Mouse (Mus musculus) lung, postnatal 14 days (tissue): ENCODE results near the gene Ddx27.
"Not testable (repeated sequence)": the region's sequence is repeated elsewhere in the genome, so short reads cannot be mapped to it uniquely, and the experiment has no call there.

ENCODE experiments used
- DNase-seq: peaks from one replicate; pipeline ENCODE4 v3.0.0; 2021

Gene Ddx27

GRCm38 (mm10) chr2:167014702-167015381, at the start of gene Ddx27:
Gene Ddx27, plus strand, starts transcription at chr2:167015193.
- DNase-seq, result peak; percentile 93

DNA sequence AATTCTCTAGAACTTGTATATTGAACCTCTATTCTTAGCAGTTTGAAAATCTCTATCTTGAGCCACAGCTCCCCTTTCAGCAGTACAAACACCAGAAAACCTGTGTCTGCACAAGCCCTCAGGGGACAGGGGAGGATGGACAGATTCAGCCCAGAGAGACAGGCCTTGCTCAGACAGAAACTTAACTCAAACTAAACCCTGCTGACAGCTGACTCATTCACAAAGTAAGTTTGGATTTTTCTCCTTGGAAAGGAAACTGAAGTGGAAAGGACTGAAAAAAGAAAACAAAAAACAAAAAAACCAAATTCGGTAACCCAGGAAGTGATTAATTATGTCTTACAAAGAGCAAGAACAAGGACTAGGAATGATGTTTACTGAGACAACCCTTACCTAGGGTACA, 41.8 kb upstream of the Ddx27 start:
- no peak for DNase-seq

DNA sequence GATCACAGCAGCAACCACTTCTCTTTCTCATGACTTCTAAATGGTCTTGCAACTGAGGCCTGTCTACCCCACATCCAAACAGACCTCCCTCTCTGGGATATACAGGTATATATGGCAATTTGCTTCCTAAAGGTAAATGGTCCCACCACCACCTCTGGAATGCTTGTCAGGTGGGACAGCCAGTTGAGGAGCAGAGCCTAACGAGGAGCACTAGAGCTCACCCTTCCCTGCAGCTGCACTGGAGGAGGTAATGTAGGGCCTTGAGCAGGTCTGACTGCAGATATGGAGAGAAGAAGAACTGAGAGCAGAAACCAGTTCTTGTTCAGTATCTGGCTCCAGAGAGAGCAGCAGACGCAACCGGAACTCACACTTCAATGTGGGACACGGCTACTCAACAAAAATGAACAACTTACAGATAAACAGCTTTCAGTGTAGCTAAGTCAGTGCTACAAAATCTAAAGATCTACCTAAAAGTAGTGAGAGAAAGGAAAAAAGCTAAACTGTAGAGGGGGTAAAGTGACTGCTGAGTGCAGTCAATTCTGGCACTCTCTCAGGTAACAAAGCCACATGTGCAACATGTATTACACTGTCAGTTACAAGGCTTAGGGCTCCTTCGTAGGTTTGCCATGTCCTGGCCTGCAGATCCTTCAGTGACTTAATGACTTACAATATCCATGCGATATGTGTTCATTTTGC, 40.7 kb upstream of the Ddx27 start:
- DNase-seq, result no peak

- DNase-seq, result peak; percentile 4
Measured at GRCm38 (mm10) chr2:166976356-166976755, 38.6 kb upstream of the Ddx27 start.

- no peak for DNase-seq
Measured at GRCm38 (mm10) chr2:166977490-166977889, 37.5 kb upstream of the Ddx27 start.

DNA sequence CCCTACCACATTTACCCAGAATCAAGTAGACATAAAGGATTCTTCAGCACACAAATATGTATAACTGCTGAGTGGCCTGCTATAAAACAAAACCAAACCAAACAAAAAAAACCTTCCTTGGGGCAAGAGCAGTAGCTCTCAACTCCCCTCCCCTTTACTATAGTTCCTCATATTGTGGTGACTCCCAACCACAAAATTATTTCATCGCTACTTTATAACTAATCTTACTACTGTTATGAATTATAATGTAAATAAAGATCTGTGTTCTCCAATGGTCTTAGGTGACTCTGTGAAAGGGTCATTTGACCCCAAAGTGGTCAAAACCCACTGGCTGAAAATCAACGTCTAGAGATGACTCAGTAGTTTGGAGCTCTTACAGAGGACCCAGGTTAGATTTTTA, 34.8 kb upstream of the Ddx27 start:
- DNase-seq, result no peak

DNA sequence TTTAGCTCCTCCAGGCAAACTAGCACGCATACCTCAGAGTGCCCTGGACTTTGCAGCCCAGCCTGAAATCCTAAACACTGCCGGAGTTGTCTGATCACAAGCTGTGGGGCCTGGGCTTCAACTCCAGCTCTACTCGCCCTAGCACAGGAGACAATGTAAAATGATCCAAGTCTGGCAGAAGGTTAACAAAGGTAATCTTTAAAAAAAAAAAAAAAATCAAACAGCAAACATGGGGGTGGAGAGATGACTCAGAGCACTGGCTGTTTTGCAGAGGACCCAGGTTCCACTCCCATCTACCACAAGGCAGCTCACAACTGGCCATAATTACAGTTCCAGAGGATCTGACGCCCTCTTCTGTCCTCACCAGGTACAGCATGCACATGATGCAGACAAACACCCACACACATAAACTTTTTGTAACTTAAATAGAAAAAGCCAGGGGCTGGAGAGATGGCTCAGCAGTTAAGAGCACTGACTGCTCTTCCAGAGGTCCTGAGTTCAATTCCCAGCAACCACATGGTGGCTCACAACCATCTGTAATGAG, 31.6 kb upstream of the Ddx27 start:
- DNase-seq, result no peak

DNA sequence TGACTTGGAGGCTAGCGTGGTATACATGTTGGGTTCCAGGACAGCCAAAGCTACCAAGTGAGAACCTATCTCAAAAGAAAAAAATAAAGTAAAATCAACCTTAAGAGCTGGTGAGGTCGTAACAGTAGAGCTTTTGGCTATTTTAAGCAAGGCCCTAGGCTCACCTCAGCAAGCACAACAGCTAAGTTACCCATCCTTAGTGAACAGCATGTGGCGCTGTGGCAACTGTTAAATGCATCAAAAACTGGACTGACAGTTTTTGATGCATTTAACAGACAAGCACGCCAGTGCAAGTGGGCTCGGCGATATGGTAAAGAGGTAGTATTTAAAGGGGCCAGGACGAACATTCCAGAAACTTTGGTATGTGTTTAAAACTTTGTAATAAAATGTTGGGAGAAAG, 24.1 kb upstream of the Ddx27 start:
- no peak for DNase-seq

DNA sequence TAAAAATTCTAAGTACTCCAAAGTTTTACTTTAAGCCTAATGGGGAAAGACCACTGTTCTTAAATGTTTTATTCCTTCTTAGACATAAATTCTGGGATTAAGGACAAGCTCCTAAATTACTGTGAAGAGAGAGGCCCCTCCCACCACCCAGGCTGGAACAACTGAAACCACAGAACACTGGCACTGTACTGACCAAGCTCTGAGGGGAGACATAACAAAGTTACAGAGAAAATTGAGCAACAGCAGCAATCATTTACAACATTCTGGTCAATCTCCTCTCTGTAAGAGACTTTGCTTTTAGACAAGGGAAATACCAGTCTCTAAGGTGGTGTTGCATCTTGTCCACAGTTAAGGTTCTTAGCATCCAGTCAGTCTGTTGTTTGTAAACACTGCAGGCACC, 23.0 kb upstream of the Ddx27 start:
- no peak for DNase-seq

DNA sequence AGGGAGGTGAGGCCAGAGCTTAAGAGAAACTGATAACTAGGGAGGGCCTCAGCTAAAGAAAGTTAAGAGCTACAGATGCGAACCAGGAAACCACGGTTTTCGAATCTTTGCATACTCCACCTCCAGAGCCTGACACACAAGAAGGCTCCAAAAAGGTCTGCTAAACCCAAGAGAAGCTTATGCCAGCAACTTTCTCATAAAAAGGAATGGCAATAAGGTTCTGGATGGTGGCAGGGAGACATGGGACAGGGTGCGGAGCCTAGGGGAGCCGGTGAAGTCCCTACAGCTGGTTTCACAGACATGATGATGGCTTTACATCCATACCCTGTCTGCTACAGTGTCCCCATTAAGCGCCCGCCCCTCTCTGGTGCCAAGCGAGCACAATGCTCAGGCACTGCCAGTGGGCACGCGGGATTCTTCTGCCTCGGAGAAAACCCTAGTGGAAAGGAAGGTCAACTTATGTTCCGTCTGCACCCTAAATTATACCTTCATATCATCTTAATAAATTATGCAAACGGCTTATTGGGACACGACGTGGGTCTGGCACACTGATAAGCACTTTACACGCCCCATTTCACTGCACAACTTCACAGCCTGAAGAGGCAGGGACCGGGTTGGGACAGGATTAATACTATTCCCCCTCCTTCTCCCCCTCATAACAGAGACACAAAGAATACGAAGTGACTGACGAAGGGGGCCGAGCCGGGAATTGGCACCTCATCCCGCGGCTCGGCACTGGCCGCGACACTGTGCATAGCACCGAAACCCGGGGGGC, 19.8 kb upstream of the Ddx27 start:
- DNase-seq, result no peak

- peak; percentile 96 for DNase-seq
Measured at GRCm38 (mm10) chr2:166995796-166996532, 19.0 kb upstream of the Ddx27 start, which contains the start of gene Stau1. Gene Stau1, minus strand, starts transcription at chr2:166996299.

GRCm38 (mm10) chr2:166996533-166996894, 18.5 kb upstream of the Ddx27 start:
- DNase-seq, result no peak

DNA sequence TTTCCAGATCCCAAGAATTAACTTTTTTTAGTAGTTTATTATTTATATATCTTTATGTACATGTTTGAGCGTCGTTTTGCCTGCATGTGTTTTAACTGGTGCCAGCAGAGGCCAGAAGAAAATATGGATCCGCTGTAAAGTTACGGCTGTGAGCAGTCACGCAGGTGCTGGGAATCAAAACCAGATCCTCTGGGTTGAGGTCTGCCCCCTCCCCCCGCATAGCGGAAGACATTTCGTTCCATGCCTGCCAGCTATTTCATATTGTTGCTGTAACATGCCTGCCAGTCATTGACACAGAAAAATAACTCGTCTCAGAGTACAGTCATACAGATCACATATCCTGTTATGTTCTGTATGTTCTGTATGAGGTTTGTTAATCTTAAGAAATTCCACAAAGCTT, 13.5 kb upstream of the Ddx27 start:
- no peak for DNase-seq

DNA sequence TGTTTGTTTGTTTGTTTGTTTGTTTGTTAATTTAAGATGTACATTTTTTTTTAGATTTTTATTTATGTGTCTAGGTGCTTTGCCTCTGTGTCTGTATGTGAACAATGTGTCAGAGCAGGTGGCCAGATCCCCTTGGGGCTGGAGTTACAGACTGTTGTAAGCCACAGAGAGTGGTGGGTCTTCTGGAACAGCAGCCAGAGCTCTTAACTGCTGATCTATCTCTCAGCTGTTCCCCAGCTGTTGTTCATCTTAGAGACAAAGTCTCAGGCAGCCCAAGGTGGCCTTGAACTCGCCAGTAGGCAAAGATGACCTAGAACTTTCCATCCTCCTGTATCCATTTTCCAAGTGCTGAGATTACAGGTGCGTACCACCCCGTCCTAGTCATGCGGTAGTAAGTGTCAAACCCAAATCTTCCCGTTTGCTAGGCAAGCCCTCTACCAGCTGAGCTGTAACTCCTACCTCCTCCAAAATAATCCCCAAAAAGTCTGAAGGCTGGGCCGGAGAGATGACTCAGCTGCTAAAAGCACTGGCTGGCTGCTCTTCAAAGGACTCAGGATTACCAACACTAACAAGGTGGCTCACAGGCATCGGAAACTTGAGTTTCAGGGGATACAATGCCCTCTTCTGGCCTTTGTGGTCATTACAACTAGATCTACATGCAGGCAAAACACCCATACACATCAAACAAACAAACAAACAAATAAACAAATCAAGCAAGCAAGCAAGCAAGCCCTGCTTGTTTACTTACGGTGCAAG, 10.7 kb upstream of the Ddx27 start:
- DNase-seq, result peak; percentile 82

DNA sequence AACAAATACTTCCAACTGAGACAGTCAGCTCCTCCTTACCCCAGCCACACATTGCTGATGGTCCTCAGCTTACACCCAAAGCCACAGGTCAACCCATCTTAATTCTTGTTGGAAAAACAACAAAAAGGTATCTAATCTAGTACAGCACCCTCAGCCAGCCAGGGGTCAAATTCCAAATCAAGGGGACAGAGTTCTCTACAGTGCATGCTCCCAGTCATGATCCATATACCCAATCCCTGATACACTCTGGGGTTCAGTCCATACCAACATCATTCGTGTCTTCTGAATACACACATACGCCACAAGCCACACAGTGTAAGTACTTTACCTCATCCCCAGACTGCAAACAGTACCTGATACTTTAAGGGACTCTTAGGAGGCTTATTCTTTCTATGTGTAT, 8.6 kb upstream of the Ddx27 start:
- no peak for DNase-seq

- DNase-seq, result no peak
Measured at GRCm38 (mm10) chr2:167007001-167007491, 7.9 kb upstream of the Ddx27 start.

DNA sequence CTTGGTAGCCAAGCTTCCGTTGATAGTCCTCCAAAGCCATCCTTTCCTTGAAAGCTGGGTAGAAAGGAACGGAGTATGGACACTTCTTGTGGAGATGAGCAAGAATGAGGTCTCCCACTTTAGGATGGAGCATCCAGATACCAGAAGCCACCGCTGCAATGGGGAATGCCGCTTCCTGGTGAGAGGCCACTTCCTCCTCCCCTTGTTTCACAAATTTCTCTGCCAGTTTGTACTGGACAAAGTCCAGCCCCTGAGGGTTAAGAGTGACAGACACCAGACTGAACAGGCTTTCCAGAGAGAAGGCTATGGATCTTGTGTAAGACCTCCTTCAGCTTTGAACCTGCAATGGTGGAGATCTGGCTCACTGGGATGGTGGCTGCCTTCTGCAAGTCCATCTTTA, 7.4 kb upstream of the Ddx27 start:
- DNase-seq, result not testable (repeated sequence)

GRCm38 (mm10) chr2:167009483-167009882, 5.5 kb upstream of the Ddx27 start:
- DNase-seq, result no peak

- no peak for DNase-seq
Measured at GRCm38 (mm10) chr2:167010546-167010945, 4.4 kb upstream of the Ddx27 start.

DNA sequence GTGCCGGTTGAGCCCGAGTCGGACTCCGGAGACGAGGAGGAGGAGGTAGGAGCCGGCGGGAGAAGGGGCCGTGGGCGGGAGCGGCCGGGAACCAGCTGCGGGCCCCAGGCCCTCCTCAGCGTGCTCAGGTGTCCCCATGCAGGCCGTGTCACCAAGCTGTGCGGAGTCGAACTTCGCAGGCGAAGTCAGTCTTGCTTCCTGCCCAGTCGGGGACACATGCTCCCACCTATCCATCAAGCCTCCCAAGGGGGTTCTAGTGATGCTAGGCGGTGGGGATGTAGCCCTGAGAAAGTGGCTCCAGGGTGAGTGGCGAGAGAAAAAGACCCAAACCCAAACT, 357 bp downstream of the Ddx27 start:
- DNase-seq, result no peak

DNA sequence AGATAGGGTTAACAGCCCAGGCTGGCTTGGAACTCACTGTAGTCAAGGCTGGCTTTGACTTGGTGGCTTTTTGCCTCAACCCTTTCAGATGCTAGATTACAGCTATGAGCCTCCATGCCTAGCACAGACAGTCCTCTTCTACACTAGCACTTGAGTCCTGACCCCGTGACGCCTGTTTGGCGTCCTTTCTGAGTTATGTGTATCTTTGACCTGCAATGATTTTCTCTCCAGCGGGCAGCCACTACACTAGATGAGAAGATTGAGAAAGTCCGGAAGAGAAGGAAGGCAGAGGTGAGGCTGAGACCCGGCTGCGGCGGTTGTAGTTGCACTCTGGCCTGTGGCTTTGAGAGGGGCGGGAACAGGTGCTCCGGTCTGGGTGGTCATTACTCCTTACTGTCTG, 4.4 kb downstream of the Ddx27 start:
- no peak for DNase-seq

DNA sequence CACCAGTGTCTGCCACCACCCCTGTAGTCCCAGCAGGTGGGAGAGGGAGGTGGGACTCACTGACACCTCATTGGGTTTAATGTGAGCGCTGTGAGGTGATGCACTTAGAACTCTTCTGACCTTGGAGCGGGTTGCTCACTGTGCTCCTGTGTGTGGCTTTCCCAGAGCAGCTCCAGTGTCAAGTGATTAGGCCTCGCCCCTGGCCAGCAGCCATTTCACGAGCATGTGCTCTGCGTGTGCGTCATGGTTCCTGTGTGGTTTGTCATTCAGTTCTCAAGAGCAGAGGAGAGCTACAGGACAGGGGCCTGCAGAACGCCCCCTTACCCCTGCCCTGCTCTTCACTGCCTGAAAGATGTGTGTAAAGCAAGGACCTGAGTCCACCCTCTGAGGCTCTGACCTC, 13.6 kb downstream of the Ddx27 start:
- DNase-seq, result no peak
